Mouse (Mus musculus) hindbrain, embryonic 10.5 days (tissue): ENCODE measurements around the gene Add1. TPM values are rescaled to one million over a fixed set of nuclear protein-coding genes. Genes with fewer than 3 reads are reported as not detected.

Source experiments
- DNase-seq: peaks from one replicate; pipeline ENCODE4 v3.0.0-alpha.2; 2017; ENCODE audit warnings: low spot score
- H3K27ac ChIP-seq: fragments of 300-500 bp; sonication (generic); 2 replicates; pipeline ENCODE4 v1.5.1; 2016; ENCODE audit warnings: mild to moderate bottlenecking, moderate library complexity
- H3K27me3 ChIP-seq: fragments of 300-500 bp; sonication (generic); 2 replicates; pipeline ENCODE4 v1.6.1; 2016; ENCODE audit warnings: mild to moderate bottlenecking; ENCODE audit not compliant: poor library complexity, insufficient read depth, severe bottlenecking
- H3K36me3 ChIP-seq: fragments of 300-500 bp; sonication (generic); 2 replicates; pipeline ENCODE4 v1.6.1; 2016; ENCODE audit warnings: mild to moderate bottlenecking, moderate library complexity
- H3K4me1 ChIP-seq: fragments of 300-500 bp; sonication (generic); replicated peaks from 2 replicates; pipeline ENCODE4 v1.6.1; 2016; ENCODE audit warnings: mild to moderate bottlenecking
- H3K4me3 ChIP-seq: fragments of 300-500 bp; sonication (generic); 2 replicates; pipeline ENCODE4 v1.5.1; 2016; ENCODE audit warnings: mild to moderate bottlenecking, moderate library complexity
- H3K9me3 ChIP-seq: fragments of 300-500 bp; sonication (generic); 2 replicates; pipeline ENCODE4 v1.6.1; 2016; ENCODE audit warnings: mild to moderate bottlenecking, moderate library complexity
- WGBS: fragments of 180-500 bp; shearing (Covaris S2); methylation state at CpG from one replicate; pipeline ENCODE4 v1.1.7; 2016; 5-methylcytosine and 5-hydroxymethylcytosine counted together
- polyA plus RNA-seq: library from polyadenylated mRNA; unstranded; fragments of >200 nt; fragmentation: Nextera tagmentation; extraction: Ambion mirVana; gene quantifications from 2 replicates; pipeline ENCODE4 v1.2.1, GENCODE M21; 2016

Gene Add1
- polyA plus RNA-seq, 1 experiment from 2014 or later, result 194 TPM

GRCm38 (mm10) chr5:34535831-34536230 is 37.6 kb upstream of the Add1 start:
- Histone ChIP-seq H3K4me3 (no peak overlapping the region), H3K27me3 (no peaks in the 10 kb centered on the region), H3K27ac (no peak overlapping the region), H3K36me3 (no peaks in the 10 kb centered on the region), H3K9me3 (no peaks in the 10 kb centered on the region), H3K4me1 (0 out of 2 replicates have a peak, but pooled peaks cover under 1% of the 10 kb centered on the region)
- DNase-seq, result no peak
- WGBS, result 82% methylated on average over 7 of the region's 7 CpGs

GRCm38 (mm10) chr5:34538079-34538478 is 35.4 kb upstream of the Add1 start:
- Histone ChIP-seq H3K4me1 (no peaks in the 10 kb centered on the region), H3K4me3 (no peak overlapping the region), H3K27ac (no peak overlapping the region), H3K36me3 (no peaks in the 10 kb centered on the region), H3K27me3 (no peaks in the 10 kb centered on the region), H3K9me3 (no peaks in the 10 kb centered on the region)
- WGBS, result 83% methylated on average over 7 of the region's 7 CpGs
- no peak for DNase-seq

- DNase-seq, result no peak
- 36% methylated on average over 5 of the region's 5 CpGs for WGBS
Observed at GRCm38 (mm10) chr5:34538527-34538926, 34.9 kb upstream of the Add1 start.

GRCm38 (mm10) chr5:34539121-34539520 is 34.3 kb upstream of the Add1 start:
- Histone ChIP-seq H3K9me3 (no peaks in the 10 kb centered on the region), H3K27me3 (no peaks in the 10 kb centered on the region), H3K4me3 (no peak overlapping the region), H3K27ac (no peak overlapping the region), H3K4me1 (no peaks in the 10 kb centered on the region), H3K36me3 (no peaks in the 10 kb centered on the region)
- WGBS, result 81% methylated on average over 2 of the region's 2 CpGs
- DNase-seq, result no peak

More at GRCm38 (mm10) chr5:34538527-34538926, 34.9 kb upstream of the Add1 start:
- H3K36me3 ChIP-seq, result no peaks in the 10 kb centered on the region
- H3K9me3 ChIP-seq, result no peaks in the 10 kb centered on the region
- no peaks in the 10 kb centered on the region for H3K27me3 ChIP-seq
- no peak overlapping the region for H3K4me3 ChIP-seq
- no peaks in the 10 kb centered on the region for H3K4me1 ChIP-seq
- no peak overlapping the region for H3K27ac ChIP-seq

GRCm38 (mm10) chr5:34542166-34542565 is 31.3 kb upstream of the Add1 start:
- 69% methylated on average over 1 of the region's 1 CpGs for WGBS
- Histone ChIP-seq H3K9me3 (no peaks in the 10 kb centered on the region), H3K4me3 (no peak overlapping the region), H3K27ac (no peak overlapping the region), H3K4me1 (no peaks in the 10 kb centered on the region), H3K27me3 (no peaks in the 10 kb centered on the region), H3K36me3 (no peaks in the 10 kb centered on the region)
- no peak for DNase-seq

GRCm38 (mm10) chr5:34543114-34543513 is 30.4 kb upstream of the Add1 start:
- Histone ChIP-seq H3K4me3 (no peak overlapping the region), H3K27ac (no peak overlapping the region), H3K9me3 (no peaks in the 10 kb centered on the region), H3K36me3 (no peaks in the 10 kb centered on the region), H3K4me1 (no peaks in the 10 kb centered on the region), H3K27me3 (no peaks in the 10 kb centered on the region)
- DNase-seq, result no peak
- WGBS, result 65% methylated on average over 4 of the region's 4 CpGs

GRCm38 (mm10) chr5:34547410-34547809 is 26.1 kb upstream of the Add1 start:
- no peak overlapping the region for H3K27ac ChIP-seq
- H3K27me3 ChIP-seq, result peaks cover 10% of the 10 kb centered on the region; the same call in 1 of the 2 replicates
- DNase-seq, result peak; percentile 26

GRCm38 (mm10) chr5:34549135-34549482 is 24.4 kb upstream of the Add1 start:
- Histone ChIP-seq H3K36me3 (peaks cover 33% of the 10 kb centered on the region), H3K4me3 (peak overlapping the region; percentile 67), H3K4me1 (peaks cover 26% of the 10 kb centered on the region), H3K9me3 (no peaks in the 10 kb centered on the region), H3K27ac (peak overlapping the region; percentile 96), H3K27me3 (peaks cover 10% of the 10 kb centered on the region; the same call in 1 of the 2 replicates)
- no peak for DNase-seq
- whole genome bisulfite sequencing, result 30% methylated on average over 8 of the region's 8 CpGs

More at GRCm38 (mm10) chr5:34547410-34547809, 26.1 kb upstream of the Add1 start:
- H3K36me3 ChIP-seq, result peaks cover 16% of the 10 kb centered on the region
- peaks cover 26% of the 10 kb centered on the region for H3K4me1 ChIP-seq
- no peaks in the 10 kb centered on the region for H3K9me3 ChIP-seq
- no peak overlapping the region for H3K4me3 ChIP-seq

GRCm38 (mm10) chr5:34549483-34550221 is 23.8 kb upstream of the Add1 start:
- Histone ChIP-seq H3K27ac (peak overlapping the region; percentile 96), H3K9me3 (no peaks in the 10 kb centered on the region), H3K4me3 (peak overlapping the region; percentile 67), H3K36me3 (peaks cover 38% of the 10 kb centered on the region), H3K4me1 (peaks cover 26% of the 10 kb centered on the region), H3K27me3 (peaks cover 10% of the 10 kb centered on the region; the same call in 1 of the 2 replicates)
- DNase-seq, result peak; percentile 76
- under 1% methylated on average over 49 of the region's 49 CpGs for WGBS

GRCm38 (mm10) chr5:34550251-34550650 is 23.2 kb upstream of the Add1 start:
- H3K27me3 ChIP-seq, result peaks cover 10% of the 10 kb centered on the region; the same call in 1 of the 2 replicates
- DNase-seq, result peak; percentile 18
- H3K36me3 ChIP-seq, result peaks cover 43% of the 10 kb centered on the region
- H3K9me3 ChIP-seq, result no peaks in the 10 kb centered on the region
- peak overlapping the region; percentile 67 for H3K4me3 ChIP-seq
- H3K4me1 ChIP-seq, result peaks cover 26% of the 10 kb centered on the region
- peak overlapping the region; percentile 96 for H3K27ac ChIP-seq
- 19% methylated on average over 6 of the region's 6 CpGs for WGBS

GRCm38 (mm10) chr5:34551821-34552220 is 21.6 kb upstream of the Add1 start:
- peaks cover 59% of the 10 kb centered on the region for H3K36me3 ChIP-seq
- 97% methylated on average over 4 of the region's 4 CpGs for WGBS
- no peak for DNase-seq
- H3K27ac ChIP-seq, result no peak overlapping the region
- peaks cover 10% of the 10 kb centered on the region; the same call in 1 of the 2 replicates for H3K27me3 ChIP-seq
- no peaks in the 10 kb centered on the region for H3K9me3 ChIP-seq
- H3K4me3 ChIP-seq, result no peak overlapping the region
- peaks cover 26% of the 10 kb centered on the region for H3K4me1 ChIP-seq

GRCm38 (mm10) chr5:34563854-34564253 is 9.6 kb upstream of the Add1 start:
- Histone ChIP-seq H3K36me3 (peaks cover 56% of the 10 kb centered on the region), H3K27me3 (no peaks in the 10 kb centered on the region), H3K27ac (no peak overlapping the region), H3K4me1 (no peaks in the 10 kb centered on the region), H3K9me3 (no peaks in the 10 kb centered on the region), H3K4me3 (no peak overlapping the region)
- no peak for DNase-seq
- 86% methylated on average over 1 of the region's 1 CpGs for WGBS

- Histone ChIP-seq H3K4me1 (no peaks in the 10 kb centered on the region), H3K27me3 (no peaks in the 10 kb centered on the region), H3K4me3 (no peak overlapping the region), H3K36me3 (peaks cover 51% of the 10 kb centered on the region), H3K9me3 (no peaks in the 10 kb centered on the region), H3K27ac (no peak overlapping the region)
- no peak for DNase-seq
- 85% methylated on average over 4 of the region's 4 CpGs for WGBS
Observed at GRCm38 (mm10) chr5:34564291-34564690, 9.2 kb upstream of the Add1 start.
